Mouse (Mus musculus): Measurements from ENCODE around the gene Gdpd2.

- TF ChIP-seq POLR2A (IDR thresholded peaks at IDR 0.05; ENCODE audit: borderline replicate concordance, extremely low read depth, low read depth, low read length): no peak
- TF ChIP-seq CTCF (IDR thresholded peaks at IDR 0.05; ENCODE audit: insufficient read depth, low read length): peak; percentile 31; the same call in 1 of the 2 replicates
Measured at GRCm38 (mm10) chrX:100729665-100730188, at the start of gene Gdpd2.
